Mouse (Mus musculus) 416B (cell line): ENCODE results near the gene Ccdc77.
"Not testable (repeated sequence)": the region's sequence is repeated elsewhere in the genome, so short reads cannot be mapped to it uniquely, and the experiment has no call there.

Source experiments
- DNase-seq: peaks from one replicate; pipeline ENCODE4 v3.0.0; 2011; ENCODE audit warnings: low read depth

Gene Ccdc77

DNA sequence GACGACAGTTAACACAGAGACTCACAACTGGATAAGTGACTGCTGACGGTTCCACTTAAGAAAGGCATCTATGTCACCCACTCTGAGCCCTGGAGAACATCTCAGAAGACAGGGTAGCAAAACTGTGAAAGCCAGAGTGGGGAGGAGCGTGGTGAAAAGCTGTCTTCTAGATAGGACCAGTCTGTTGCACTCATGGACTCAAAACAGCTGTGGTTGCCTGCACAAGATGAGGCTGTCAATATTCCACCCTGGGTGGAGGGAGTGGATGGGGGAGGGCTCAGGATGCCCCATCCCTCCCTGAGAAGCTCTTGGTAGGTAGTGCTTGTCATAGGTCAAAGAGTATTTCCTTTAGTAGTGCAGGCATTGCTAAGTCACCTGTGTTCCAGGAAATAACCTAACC lies 54.4 kb downstream of the Ccdc77 start:
- no peak for DNase-seq

DNA sequence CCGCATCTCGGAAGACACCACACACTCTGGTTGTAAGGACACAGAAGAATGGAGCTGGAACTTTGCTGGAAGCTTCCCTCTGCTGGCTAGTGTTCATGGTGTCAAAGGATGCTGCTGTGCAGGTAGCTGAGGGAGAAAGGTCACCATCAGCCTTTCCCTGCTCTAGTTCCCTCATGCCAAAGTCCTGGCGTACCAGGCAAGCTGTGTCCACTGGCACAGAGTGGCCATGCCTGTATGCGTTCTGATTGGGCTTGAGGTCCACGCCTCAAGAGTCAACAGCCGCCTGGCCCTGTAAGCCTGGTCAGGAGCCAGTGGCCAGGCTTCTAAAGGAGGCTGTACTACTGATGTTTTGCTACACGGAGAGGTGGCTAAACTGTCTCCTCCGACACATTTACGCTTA lies 54.8 kb downstream of the Ccdc77 start:
- no peak for DNase-seq

DNA sequence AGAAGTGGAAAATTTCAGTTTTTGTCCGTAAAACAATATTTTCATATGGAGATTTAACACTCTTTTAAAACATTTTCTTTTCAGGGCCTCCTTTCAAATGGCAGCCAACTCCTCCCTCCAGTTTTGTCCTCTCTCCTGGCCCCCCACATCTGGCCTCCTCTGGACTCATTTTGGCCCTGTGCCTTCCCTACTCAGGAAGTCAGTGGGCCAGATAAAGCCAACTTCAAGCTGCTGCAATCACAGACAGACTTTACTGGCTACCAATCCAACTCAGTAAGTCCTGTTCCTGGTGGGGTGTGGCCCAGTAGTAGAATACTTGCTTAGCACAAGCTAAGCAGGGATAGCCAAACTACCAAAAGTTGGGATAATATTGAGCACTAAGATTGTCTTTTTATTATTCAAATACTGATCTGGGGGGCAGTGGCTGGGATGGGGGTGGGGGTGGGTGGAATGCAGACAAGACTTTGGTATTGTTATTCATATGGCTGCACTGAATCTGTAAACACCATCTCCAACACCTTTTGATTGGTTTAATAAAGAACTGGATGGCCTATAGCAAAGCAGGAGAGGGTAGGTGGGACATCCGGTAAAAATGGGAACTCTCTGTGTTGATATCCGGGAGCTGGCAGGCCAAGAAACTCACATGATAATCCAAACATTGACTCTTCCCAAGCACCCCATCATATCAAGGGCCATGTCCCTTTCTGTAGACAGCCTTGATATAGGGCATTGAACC lies 57.1 kb downstream of the Ccdc77 start:
- peak; percentile 16 for DNase-seq

DNA sequence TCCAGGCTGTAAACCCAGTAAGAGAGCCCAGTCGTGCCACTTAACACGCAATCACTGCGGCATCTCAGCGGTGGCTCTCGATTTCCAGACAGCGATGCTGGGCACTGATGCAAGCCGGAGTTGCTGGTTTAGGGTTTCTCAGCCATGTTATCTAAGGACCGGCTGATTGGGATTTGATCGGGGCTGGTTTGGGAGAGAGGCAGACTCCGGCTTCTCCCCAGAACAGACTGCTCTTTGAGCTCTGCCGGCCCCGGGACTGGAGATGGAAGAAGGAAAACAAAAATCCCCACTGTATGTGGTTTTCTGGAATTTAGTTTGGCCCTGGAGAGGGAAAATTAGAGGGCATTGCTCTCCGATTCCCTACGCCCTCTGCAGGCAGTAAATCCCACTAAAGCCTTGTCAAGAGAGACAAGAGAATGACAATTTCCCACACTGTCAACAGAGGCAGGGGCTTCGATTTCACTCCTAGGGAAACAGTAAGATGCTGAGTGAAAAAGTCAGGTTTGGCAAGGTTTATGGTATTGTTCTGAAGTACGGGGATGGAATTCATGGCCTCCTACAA lies 61.3 kb downstream of the Ccdc77 start:
- no peak for DNase-seq

DNA sequence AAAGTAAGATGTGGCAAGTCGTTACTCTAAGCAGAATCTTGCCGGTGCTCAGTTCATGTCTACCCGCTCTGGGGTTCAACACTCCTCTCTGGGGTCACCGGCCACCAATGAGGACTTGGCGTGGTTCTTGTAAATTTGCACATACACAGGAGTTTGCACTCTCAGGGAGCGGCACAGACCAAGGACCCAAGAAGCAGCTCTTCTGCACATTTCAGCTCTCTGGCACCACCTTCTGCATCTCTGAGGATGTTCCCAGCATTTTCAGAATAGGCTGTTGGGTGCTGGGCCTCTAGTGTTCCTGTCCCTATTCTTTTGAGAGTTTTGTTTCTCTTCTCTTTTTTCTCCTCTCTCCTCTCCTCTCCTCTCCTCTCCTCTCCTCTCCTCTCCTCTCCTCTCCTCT lies 63.0 kb downstream of the Ccdc77 start:
- peak; percentile 55 for DNase-seq

DNA sequence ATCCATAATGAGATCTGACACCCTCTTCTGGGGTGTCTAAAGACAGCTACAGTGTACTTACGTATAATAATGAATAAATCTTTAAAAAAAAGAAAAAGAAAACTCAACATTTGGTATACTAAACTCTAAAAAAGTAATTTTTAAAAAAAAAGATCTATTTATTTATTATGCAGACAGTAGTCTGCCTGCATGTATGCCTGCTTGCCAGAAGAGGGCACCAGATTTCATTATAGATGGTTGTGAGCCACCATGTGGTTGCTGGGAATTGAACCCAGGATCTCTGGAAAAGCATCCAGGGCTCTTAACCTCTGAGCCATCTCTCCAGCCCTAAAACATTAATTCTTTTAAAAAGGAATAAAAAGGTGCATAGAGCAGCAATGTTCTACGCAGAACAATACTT lies 67.6 kb downstream of the Ccdc77 start:
- DNase-seq, result not testable (repeated sequence)

DNA sequence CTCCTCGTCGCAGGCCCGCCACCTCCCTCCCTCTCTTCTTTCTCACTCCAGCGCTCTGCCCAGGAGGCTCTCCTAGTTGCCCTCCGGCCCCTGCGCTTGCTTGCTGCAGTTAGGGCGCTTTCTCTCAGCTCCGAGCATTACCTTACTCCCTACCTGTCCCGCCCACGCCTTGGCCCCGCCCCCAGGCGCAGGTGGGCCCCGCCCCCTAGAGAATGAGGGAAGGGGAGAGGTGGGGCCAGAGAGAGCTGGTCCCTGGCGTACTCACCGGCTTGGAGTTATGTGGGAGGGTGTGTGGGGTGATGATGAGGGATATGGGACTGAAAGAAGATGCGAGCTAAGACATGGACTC lies 69.4 kb downstream of the Ccdc77 start:
- DNase-seq, result no peak

DNA sequence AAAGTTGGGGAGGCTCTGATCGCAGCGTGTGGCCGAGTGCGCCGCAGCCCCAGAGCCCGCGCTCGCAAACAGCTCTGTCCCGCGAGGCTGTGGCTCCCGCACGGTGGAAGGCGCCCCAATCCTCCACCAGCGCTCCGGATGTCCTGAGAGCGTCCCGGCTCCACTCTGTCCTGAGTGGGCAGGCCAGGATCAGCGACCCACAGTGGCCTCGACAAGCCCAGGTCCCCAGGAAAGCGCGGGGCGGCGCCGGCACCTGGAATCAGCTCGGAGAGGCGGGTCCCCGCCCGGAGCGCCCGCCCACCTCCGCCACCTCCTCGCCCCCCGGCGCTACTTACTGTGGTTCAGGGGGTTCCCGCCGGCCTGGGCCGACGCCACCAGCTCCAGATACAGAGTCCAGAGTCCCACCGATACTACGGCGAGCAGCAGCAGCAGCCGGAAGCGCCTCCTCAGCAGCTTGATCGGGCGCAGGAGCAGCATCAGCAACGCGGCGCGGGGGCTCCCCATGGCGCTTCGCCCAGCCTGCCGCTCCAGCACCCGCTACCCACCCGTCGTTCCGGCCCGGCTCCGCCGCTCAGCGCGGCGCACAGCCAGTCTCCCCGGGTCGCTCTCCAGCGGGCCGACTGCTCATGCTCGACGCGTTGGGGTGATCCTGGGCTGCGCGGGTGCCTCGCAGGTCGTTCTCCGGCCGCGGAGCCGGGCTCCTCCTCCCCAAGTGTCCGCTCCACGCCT lies 70.0 kb downstream of the Ccdc77 start, which contains the start of the genes D330020A13Rik and B4galnt3:
D330020A13Rik (plus strand) TSS at position 309 of the 729 bp plus-strand sequence.
B4galnt3 (minus strand) TSS at position 504 of the 729 bp plus-strand sequence.
- DNase-seq, result no peak

DNA sequence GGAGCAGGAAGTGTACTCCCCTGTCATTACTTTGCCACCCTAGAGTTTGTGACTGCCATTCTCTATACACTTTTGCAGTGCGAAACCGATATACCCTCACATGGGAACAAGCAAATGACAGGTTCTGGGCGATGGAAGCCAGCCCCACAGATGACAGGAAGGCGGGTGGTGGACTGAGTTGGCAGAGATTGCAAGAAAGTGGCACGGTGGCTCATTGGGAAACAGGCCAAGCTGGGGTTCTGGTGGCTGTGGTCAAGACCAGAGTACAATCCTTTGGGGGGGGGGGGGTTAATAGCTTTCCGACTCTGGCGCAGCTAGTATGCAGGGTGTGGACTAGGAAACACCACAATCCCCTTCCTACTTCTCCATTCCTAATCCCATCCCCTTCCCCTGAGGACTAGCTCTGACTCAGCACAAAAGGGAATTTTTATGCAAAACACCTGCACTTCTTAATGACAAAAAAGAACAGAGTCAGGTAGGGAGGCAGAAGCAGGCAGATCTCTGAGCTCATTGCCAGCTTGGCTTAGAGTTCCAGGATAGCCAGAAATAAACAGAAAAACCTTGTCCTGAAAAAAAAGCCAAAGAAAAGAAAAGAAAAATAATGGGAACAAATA lies 72.7 kb downstream of the Ccdc77 start:
- DNase-seq, result peak; percentile 45

DNA sequence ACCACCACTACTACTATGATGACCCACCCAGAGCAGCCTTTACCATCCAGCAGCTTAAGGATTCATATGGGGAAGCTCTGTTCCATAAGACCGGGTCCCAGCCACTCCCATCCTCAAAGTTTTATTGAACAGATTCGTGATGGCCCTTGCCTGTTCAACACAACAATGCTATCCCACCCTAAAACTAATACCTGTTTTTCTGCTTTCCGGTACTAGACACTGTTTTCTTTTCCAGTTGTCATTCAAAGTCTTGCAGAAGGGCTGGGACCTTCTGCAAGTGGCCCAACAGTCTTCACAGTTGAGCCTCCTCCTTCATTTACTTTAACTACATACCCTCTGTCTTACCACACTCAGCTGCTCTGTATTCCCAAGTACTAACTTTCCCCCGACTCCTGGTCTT lies 74.7 kb downstream of the Ccdc77 start:
- no peak for DNase-seq

DNA sequence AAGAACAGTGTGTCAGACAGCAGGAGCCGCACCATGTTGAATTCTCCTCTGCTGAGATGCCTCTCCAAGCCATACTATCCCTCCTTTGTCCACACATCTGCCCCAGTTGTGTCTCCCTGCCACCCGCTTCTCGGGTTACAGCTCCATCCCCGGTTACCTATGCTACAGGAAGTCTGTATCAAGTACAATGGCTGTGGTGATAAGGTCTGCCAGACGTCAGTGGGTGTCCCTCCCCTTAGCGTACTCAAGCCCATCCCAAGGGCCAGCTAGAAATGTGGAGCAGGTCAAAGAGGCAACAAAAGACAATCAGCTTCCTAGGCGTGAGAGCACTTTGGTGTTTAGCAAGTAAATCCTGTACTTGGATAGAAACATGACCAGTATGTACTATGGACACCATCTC lies 75.6 kb downstream of the Ccdc77 start:
- DNase-seq, result no peak

DNA sequence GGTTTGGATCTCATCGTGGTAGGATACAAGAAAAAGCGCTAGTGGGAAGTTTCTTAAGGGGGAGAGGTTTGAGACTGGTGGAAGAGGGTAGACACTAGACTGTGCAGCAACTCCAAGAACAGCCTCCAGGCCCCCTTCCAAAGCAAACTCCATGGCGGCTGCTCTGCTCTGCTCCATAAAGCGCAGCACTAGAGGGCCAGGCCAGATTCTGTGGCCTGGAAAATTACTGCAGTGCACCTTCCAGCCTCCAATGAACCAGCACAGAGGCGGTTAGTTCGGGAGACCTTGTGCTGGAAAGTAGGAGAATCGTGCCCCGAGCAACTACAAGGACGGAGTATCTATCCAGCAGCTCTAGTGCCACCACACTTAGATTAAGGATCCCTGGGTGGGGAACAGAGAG lies 76.9 kb downstream of the Ccdc77 start:
- no peak for DNase-seq

DNA sequence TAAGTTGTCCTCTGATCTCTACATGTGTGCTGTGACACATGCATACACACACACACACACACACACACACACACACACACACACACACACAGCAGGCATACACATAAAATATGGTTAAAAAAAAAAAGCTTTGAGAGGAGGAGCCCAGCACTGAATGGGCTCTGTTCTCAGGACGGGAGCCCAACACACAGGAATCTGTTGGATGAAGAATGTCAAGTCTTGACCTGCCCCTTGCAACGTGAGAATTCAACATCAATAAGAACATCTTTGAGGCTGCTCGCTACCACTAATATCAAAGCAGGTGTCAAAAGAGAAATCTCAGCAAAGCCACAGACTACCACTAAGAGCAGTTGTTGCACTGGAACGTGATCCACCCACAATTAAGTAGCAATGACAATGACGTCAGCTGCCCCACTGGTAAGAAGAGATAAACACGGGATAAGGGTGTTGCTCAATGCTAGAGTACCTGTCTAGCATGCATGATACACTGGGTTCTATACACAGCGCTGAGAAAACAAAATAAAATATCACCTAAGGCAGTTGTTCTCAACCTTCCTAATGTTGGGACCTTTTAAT lies 87.2 kb downstream of the Ccdc77 start:
- DNase-seq, result no peak

DNA sequence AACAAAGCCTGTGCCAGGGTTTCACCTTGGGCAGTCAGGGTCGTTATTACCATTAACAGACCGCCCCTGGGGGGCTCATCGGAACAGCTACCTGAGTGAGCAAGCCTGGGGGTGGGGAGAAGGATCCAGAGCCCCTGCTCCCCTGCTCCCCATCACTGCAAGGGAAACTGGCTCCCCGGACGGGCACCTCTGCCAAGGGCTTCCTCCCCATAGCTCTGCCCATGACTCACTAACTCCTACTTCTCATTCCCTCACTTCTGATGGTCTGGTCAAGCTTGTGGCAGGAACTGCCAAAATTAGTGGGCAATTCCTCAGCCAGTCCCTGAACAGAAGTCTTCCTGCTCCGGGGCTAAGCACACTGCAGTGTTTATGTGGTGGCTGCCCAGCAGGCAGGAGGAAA lies 88.9 kb downstream of the Ccdc77 start:
- DNase-seq, result no peak

DNA sequence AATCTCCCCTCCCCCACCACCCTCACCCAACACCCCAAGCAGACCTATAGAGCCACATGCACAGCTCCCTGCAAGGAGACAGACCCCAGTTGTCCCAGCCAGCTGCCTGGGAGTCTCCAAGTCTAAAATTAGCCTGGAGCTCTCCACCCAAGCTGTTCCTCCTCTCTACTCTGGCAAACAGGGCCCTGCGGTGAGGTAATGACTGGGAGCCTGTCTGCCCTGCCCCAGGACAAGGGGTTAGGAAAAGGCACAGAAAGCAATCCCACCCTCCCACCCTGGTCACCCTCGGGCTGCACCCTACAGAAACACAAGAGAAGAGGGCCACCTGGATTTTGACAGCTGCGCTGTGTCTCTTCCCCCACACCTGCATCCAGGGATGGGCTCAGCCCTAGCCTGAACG lies 89.3 kb downstream of the Ccdc77 start:
- DNase-seq, result no peak
